Mouse (Mus musculus) neural tube, embryonic 11.5 days (tissue): Measurements from ENCODE around the gene Scgb2b19. TPM values are rescaled to one million over a fixed set of nuclear protein-coding genes. Genes with fewer than 3 reads are reported as not detected.
"Not testable (repeated sequence)": the region's sequence is repeated elsewhere in the genome, so short reads cannot be mapped to it uniquely, and the experiment has no call there.

Experiments
- ATAC-seq: fragments of 200-750 bp; cut with Nextera tagmentation; 2 replicates; pipeline ENCODE4 v1.8.0; 2017; ENCODE audit warnings: moderate number of reproducible peaks, mild to moderate bottlenecking, moderate TSS enrichment, moderate library complexity; ENCODE audit not compliant: insufficient read depth, low FRiP score, low TSS enrichment
- DNase-seq: peaks from one replicate; pipeline ENCODE4 v3.0.0-alpha.2; 2015; ENCODE audit warnings: low spot score
- H3K27ac ChIP-seq: fragments of 300-500 bp; sonication (generic); 2 replicates; pipeline ENCODE4 v1.5.1; 2014; ENCODE audit warnings: low read depth, mild to moderate bottlenecking, low read length
- H3K27me3 ChIP-seq: fragments of 300-500 bp; sonication (generic); 2 replicates; pipeline ENCODE4 v1.6.1; 2014; ENCODE audit warnings: mild to moderate bottlenecking, low read length, mixed read lengths; ENCODE audit not compliant: control insufficient read depth, insufficient read depth
- H3K36me3 ChIP-seq: fragments of 300-500 bp; sonication (generic); 2 replicates; pipeline ENCODE4 v1.6.1; 2014; ENCODE audit warnings: mild to moderate bottlenecking, low read length, moderate library complexity, mixed read lengths; ENCODE audit not compliant: control insufficient read depth, insufficient read depth
- H3K4me1 ChIP-seq: fragments of 300-500 bp; sonication (generic); 2 replicates; pipeline ENCODE4 v1.6.1; 2014; ENCODE audit warnings: low read length, mixed read lengths; ENCODE audit not compliant: control insufficient read depth, insufficient read depth
- H3K4me2 ChIP-seq: fragments of 300-500 bp; sonication (generic); 2 replicates; pipeline ENCODE4 v1.6.1; 2014; ENCODE audit warnings: low read depth, mild to moderate bottlenecking, moderate library complexity
- H3K4me3 ChIP-seq: fragments of 300-500 bp; sonication (generic); 2 replicates; pipeline ENCODE4 v1.5.1; 2014; ENCODE audit warnings: low read depth, low read length
- H3K9ac ChIP-seq: fragments of 300-500 bp; sonication (generic); 2 replicates; pipeline ENCODE4 v1.6.1; 2014; ENCODE audit warnings: mild to moderate bottlenecking, low read length
- H3K9me3 ChIP-seq: fragments of 300-500 bp; sonication (generic); 2 replicates; pipeline ENCODE4 v1.6.1; 2016; ENCODE audit warnings: low read length; ENCODE audit not compliant: control insufficient read depth
- WGBS: fragments of 180-500 bp; shearing (Covaris S2); extraction: QIAGEN DNeasy Blood & Tissue Kit; methylation state at CpG from one replicate; pipeline ENCODE4 v1.1.7; 2014; 5-methylcytosine and 5-hydroxymethylcytosine counted together
- polyA plus RNA-seq: library from polyadenylated mRNA; unstranded; fragments of >200 nt; fragmentation: Nextera tagmentation; extraction: Ambion mirVana; gene quantifications from 2 replicates; pipeline ENCODE4 v1.2.1, GENCODE M21; 2014

Scgb2b19 gene
- polyA plus RNA-seq, result not detected in 2 replicates

DNA sequence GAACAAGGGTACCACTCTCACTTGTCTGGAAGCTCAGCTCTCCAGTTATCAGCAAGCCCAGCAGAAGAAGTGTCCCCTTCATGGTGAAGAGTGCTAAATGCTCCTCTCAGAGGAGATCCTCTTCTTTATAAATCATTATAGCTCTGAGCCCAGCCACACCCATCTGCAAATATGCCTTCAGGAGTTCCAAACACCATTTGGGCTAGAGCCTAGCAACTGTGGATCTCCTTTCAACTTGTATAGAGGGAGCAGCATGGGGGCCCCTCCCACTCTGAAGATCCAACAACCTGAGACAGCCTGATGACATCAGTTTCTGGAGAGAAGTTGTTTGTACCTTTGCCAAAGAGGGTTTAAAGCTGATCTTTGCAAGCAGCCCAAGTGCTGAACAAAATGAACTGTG is at the start of gene Scgb2b19:
TSS of gene Scgb2b19 (minus strand) at position 101 of the 400 bp plus-strand sequence.
- H3K27me3 ChIP-seq, H3K4me3 ChIP-seq, ATAC-seq, H3K4me2 ChIP-seq, H3K4me1 ChIP-seq, H3K27ac ChIP-seq, DNase-seq, H3K9me3 ChIP-seq, H3K9ac ChIP-seq, H3K36me3 ChIP-seq: not testable (repeated sequence)

DNA sequence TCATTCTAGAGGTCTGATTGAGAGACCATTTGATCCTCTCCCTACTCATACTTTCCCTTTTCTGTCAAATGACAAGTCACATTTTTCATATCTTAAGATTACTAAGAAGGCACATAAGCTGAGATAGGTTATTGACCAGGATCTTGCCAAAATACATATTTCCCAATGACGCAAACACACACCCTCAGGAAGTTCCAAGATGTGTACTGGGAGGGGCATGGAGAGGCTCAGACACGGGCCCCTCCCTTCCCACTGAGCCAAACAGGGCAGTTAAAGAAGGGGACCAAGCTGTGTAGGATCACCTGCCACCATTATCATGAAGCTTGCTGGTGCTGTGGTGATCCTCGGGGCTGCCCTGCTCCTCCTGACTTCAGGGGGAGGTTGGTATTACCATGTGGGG is 6.9 kb upstream of the Scgb2b19 start, which contains the start of gene Scgb1b19:
TSS of gene Scgb1b19 (plus strand) at position 301 of the 400 bp plus-strand sequence.
- WGBS, result 60% methylated on average over 2 of the region's 3 CpGs
- H3K27ac ChIP-seq, H3K4me3 ChIP-seq: not testable (repeated sequence)

More for the DNA sequence above, 6.9 kb upstream of the Scgb2b19 start, which contains the start of gene Scgb1b19:
- H3K27me3 ChIP-seq, ATAC-seq, H3K36me3 ChIP-seq, H3K4me2 ChIP-seq, H3K9ac ChIP-seq, H3K9me3 ChIP-seq, DNase-seq, H3K4me1 ChIP-seq: not testable (repeated sequence)

Other genes with a start within 250 kb of the Scgb2b19 start
- gene Scgb2b17, start 223.8 kb downstream of the Scgb2b19 start, polyA plus RNA-seq, result not detected in 2 replicates
- gene Scgb1b17, start 216.9 kb downstream of the Scgb2b19 start, polyA plus RNA-seq, result not detected in 2 replicates
- not detected in 2 replicates for gene Scgb2b18, start 106.5 kb downstream of the Scgb2b19 start, polyA plus RNA-seq
- not detected in 2 replicates for gene Scgb1b18, start 94.8 kb downstream of the Scgb2b19 start, polyA plus RNA-seq
- not detected in 2 replicates for gene Scgb1b19, start 7.0 kb upstream of the Scgb2b19 start, polyA plus RNA-seq
- not detected in 2 replicates for gene Scgb2b20, start 86.0 kb upstream of the Scgb2b19 start, polyA plus RNA-seq
- gene Scgb1b20, start 92.9 kb upstream of the Scgb2b19 start, polyA plus RNA-seq, result not detected in 2 replicates
- not detected in 2 replicates for gene Scgb2b21, start 240.1 kb upstream of the Scgb2b19 start, polyA plus RNA-seq